Mouse (Mus musculus): ENCODE data around the gene Inhbc.

Gene Inhbc

DNA sequence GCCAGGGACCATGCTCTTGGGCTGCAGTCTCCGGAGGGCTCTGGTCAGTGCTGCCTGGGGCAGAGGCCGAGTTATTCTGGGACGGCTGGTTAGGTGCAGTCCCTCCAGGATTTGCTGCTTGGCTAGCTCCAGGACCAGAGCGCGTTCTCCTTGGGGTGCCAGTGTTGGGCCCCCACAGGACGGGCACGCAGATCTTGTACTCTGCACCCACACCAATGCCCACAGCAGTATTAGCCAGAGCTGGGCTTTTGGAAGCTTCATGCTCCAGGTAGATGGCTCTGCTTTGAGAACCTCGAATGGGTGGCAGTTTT lies 19.0 kb downstream of the Inhbc start:
- no peak for DNase-seq

DNA sequence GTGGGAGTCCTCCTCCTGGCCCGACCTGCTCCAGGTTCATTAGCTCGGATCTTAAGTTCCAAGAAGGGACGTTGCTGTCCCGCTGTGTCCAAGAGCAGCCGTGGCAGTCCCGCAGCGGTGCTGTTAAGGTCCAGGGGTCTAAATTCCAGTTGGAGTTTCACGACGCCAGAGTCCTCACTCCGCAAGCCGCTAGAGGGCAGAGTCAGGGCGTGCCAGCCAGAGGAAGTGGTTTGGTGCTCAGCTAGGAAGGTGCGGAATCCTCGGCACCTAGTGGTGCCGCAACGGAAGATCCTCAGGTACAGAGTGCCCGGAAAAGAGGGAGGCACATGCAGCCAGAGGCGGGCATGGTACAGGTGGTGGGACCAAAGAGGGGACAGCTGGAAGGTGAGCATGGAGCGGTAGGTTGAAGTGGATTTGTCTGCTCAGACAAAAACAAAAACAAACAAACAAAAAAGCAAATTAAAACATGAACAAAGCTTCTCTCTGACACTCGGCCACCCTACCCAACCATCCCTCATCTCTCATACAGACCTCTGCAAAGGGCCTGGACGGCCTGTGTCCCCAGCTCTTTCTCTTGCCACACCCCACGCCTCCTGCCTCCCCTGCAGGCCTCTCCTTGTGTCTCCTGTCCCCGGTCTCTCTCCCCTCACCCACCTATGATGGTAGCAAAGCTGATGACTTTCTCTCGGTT lies 19.5 kb downstream of the Inhbc start:
- DNase-seq, result peak; percentile 80

DNA sequence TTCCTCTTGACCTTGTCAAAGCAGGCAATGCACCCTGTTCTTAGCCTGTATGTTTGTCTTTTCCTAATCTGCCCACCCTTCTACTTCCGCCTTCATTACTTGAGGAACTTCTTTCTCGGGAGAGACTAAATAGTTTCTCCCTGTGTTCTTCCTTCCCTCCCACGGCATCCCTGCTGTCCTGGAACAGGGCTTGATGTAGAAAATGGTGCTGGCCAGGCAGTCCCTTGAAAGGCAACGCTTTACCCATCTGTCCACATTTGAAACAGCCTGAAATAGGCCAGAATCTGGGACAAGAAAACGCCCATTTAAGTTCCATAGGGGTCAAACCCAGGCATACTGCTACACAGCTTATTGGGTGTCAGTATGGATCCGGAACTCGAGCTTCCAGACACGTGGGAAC lies 20.4 kb downstream of the Inhbc start:
- DNase-seq, result no peak

DNA sequence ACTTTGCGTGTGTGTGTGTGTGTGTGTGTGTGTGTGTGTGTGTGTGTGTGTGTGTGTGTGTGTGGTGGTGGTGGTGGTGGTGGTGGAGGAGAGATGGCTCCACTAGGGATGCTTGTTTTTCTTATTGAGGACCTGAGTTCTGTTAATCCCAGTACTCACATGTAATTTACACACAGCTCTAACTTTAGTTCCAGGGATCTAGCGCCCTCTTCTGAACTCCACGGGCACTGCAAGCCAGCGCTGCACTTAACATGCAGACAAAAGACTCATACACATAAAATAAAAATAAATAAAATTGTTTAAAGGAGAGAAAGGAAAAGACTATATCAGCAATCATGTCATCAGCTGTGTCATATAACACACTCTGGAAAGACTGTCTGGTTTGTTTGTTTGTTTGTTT lies 21.3 kb downstream of the Inhbc start:
- DNase-seq, result no peak

DNA sequence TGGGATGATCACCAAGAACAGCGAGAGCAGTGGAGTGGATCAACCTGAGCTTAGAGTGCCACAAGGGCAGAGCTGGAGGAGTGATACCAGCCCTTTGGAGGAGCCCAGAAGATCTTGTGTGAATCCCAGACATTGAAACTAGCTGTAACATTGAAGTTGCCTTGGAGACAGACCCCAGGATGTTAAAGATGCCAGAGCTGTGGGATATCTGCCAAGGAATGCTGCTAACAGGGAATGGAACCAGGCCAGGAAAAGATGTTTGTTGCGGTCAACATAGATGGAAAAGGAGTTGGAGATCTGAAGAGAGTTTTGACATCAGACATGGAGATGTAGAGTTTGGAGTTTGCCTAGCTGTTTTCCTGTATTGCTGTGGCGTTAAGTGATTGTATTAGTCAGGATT lies 24.1 kb downstream of the Inhbc start:
- no peak for DNase-seq

DNA sequence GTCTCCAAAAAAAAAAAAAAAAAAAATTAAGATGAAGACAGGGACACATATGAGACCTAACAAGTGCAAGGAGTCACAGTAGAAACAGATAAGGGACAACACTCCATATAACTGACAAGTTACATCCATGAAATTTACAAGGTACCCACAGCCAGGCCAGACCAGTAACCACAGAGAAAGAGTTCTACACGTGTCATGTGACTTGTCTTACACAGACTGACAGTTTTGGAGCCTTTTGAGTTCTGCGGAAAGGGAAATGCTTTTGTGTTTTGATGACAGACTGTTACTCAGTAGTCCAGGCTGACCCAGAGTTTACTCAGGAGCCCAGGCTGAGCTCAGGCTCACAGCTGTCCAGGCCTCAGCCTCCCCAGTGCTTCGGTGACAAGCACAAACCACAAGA lies 27.2 kb downstream of the Inhbc start:
- DNase-seq, result no peak

DNA sequence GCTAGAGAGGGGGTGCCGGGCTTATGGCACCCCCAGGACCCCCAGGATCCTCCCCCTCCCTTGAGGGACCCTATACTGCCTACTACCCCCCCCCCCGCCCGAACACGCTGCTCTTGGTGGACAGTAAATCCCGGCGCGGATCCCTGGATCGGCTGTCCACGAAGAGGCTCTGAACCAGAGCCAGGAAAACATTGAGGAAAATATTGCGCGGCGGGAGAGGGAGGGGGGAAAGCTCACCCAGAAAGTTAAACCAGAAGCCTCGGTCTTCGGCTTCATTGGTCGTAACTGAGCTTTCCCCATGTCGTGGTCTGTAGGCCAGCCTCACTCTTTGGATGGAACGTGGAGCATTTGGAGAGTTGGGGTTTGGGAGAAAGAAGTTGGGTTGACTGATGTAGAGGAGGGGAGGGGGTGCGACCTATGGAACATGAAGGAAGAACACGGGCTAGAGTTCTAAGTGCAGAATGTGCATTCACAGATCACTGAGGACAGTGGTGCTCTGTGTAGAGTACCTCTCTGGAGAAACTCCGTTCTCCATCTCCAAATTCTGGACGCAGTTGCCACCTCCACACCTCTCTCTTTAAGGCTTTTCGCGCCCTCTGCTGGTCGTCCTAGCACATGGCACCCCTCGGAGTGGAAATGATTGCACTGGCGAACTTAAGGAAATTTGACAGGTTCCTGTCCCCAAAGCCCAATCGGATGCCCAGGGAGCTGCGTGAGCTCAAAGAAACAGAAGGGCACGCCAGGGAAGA lies 28.2 kb downstream of the Inhbc start, which contains the start of gene Gli1:
TSS of gene Gli1 (minus strand) at position 84 of the 749 bp plus-strand sequence.
- DNase-seq, result peak; percentile 94

DNA sequence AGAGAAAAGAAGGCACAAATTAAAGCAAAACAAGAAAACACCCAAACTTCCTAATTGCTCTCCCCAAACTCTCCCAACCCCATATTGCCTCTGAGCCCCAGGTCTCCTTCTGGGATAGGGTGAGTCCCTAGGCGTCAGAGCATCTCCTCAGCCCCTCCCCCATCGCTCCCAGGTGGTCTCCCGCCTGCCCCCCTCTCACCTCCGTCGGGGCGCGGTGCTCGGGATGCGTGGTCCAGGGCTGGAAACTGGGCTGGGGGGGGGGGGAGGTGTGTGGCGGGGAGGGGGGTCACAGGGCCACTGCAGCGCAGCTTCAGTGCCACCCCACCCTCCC lies 28.9 kb downstream of the Inhbc start:
- no peak for DNase-seq

DNA sequence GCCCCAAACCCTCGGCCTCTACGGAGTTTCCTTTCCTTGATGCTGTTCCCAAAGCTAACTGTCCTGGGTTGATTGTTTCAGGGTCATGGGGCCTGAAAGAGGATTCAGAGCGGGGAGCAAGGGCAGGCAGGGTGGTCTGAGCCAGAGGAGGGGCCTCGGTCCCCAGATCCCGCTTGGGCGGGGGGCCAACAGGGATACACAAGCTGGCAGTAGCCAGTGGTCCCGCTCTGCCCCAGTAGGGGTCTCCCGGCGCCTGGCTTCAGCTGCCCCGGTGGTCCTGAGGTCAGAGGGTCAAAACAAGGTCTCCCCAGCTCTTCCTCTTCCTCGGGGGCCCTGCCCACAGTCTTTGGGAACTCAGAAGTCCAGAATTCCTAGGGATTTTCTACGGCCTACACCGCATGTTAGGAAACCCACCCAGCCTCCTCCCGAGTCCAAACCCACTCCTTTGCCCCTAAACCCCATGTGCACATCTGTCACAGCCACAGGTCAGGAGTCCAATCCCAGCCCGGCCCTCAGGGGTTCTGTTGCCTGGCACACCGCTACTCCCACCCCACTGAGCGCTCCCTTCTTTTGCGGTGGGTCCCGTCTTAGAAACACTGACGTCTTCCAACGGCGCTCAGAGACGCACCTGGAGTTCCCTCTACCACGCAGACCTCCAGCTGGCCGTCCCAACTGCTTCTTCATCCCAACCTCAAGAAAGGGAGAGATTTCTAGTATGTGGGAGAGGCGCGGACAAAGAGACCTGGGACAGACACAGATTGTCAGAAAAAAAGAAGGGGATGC lies 29.5 kb downstream of the Inhbc start:
- peak; percentile 52 for DNase-seq

DNA sequence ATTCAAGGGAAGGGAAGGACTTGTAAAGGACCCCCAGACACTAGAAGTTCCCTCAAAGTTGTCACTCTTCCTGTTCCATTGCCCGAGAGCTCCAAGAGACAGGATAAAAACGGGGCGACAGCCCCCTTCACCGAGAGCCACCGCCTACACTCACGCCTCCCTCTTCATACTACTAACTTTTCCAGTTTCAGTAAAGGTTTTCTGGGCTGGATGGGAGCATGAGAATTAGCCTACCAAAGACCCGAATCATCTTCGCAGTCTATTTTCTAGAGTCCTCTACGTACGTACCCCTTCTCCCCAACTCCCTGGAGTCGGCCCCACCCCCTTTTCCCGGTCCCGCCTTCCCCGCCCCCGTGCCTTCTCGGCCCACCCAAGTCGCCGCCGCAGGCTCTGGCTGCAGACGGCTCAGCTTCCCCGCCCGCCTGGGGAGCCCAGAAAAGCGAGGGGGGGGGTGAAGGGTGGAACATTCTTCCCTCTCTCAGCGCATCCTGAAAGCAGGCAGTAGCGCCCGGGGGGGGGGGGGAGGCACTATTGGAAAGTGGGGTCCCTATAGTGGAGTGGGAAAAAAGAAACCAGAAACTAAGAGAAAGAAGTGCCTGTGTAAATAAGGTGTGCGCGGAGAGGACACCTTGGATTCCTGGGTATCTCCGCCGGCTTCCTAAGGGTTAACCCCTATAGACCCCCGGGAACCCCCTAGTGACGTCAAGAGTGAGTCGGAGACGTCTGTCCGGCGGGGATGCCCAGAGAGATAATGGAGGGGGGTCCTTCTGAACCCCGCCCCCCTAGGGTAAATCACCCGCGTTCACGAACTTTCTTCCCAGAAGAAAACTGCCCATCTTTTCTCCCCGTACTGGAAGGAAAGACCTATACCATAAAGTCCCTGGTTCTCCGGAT lies 30.3 kb downstream of the Inhbc start:
- peak; percentile 80 for DNase-seq

DNA sequence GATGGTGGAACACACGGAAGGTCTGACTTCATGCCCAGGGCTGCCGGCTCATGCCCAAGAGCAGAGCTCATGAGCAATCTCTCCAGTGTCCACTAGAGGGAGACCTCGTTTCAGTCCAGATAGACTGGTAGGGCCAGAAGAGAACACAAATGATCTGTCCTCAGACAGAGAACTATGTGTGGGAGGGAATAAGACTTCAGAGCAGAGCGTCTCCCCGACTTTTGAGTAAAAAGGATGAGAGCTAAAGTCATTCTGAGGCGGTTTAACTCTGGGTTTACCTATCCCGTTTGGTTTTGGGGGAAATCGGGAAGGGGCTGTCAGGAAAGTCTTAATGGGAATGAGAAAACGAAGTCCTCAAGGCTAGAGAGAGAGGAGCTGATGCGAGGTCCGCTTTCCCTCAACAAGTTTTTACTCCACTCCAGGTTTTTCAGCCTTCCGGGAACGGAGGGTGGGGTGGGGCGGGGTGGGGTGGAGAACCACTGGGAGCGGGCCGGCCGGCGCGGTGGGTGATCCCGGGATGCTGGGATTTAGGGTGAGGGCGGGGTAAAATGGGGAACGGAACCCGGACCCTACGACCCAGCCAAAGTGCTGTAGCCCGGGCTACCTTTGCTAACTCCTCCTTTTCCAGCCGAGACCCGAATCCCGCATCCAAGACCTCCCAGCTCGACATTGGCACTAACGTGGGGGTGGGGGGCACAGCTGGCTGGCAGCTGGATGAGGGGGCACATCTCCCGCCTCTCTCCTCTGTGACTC lies 31.1 kb downstream of the Inhbc start:
- peak; percentile 94 for DNase-seq

DNA sequence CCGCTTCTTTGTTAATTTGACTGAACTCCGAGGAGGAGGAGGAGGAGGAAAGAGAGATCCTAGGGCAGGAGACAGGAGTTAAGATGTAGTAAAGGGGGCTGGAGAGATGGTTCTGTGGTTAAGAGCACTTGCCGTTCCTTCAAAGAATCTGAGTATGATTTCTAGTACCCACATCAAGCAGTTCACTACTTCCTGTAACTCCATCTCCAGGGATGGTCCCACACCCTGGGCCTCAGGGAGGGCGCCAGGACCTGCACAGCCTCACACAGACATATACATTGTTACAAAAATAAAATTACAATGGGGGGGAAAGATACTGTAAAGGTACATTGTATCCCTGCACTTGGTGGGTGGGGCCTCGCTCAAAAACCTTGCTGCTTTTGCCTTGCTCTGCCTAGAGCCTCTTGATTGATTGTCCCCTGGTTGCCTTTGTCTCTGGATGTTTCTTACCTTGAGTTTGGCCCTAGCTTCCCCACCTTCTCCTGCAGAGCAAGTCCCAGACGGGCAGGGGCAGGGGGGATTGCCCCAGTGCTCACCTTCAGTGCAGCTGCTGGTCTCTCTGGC lies 32.6 kb downstream of the Inhbc start:
- DNase-seq, result no peak

DNA sequence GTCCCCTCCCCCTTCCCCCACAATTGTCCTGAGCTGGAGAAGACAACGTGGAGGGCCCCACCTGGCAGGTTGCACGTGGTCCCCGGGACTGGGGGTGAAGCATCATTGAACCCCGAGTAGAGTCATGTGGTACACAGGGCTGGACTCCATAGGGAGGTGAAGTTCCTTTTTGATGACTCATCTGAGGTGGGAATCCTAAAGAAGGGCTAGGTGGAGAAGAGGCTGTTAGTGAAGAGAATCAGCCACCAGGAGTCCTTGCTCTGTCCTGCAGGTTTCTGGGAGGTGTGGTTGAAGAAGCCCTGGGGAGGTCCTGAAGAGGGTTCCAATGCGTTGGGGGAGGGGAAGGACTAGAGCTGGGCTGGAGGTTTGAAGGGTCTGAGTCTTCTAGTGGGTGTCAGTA lies 33.3 kb downstream of the Inhbc start:
- DNase-seq, result no peak

DNA sequence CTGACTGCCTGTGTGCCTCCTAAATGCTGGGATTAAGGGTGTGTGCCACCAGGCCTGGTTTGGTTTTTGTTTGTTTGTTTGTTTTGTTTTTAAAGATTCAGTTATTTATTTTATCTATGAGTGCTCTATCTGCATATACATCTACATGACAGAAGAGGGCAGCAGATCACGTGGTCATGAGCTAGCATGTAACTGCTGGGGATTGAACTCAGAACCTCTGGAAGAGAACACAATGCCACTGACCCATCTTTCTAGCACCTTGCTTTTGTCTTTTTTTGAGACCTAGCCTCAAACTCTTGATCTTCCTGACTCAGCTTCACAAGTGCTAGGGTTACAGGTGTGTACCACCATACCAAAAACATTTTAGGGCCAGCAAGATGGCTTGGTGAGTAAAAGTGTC lies 35.0 kb downstream of the Inhbc start:
- DNase-seq, result no peak

DNA sequence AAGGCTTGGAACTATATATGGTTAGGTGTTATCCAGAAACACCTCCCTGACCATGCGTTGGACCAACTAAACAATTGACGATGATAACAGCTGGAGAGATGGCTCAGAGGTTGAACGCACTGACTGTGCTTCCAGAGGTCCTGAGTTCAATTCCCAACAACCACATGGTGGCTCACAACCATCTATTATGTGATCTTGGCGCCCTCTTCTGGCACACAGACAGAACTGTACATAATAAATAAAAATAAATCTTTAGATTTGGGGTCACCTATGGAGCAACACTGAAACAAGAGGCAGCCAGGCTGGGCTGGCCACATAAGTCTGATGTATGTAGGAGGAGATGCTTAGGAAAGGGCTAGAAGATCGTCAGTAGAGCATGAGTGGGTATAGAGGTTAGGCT lies 37.1 kb downstream of the Inhbc start:
- DNase-seq, result no peak

DNA sequence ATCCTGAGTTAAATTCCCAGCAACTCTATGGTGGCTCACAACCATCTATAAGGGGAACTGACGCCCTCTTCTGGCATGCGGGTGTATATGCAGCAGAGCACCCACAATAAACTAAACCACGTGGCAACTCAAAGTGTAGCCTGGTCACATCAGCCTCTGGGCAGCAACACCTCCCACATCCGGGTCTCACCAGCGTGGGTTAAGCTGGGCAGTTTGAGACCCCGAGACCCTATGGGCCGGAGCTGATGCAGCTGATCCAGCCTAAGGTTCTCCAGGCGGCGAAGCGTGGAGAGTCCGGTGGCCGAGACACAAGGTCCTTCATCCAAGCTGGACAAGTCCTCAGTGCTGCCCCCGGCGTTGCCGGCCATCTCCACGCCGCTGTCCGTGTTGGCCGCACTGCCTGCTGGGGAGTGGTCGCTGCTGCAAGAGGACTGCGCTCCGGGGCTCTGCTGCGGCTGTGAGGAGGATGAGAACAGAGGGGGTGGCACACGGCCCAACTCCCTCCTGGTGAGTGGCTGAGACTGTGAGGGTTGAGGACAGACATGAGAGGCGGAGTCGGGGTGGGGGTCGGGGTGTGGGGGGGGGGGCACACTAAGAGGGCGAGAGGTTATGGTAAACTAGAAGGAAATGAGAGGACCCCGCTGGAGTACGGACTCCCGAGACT lies 37.9 kb downstream of the Inhbc start:
- no peak for DNase-seq

DNA sequence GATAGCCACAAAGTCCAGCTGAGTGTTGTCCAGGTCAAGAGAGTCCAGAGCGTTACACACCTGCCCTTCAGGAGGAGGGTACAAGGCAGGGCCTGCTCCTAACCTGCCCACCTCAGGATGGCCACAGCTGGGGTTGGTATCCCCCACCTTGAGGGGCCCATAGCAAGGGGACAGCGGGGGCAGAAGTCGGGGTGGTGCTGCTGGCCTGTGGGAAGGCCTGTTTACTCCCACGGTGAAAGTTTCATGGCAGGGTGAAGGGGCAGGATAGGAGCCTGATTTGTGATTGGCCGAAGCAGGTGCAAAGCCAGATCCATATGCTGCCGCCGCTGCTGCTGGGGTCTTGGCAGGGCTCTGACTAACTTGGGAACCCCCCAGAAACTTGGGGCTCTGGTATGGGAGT lies 40.0 kb downstream of the Inhbc start:
- no peak for DNase-seq

DNA sequence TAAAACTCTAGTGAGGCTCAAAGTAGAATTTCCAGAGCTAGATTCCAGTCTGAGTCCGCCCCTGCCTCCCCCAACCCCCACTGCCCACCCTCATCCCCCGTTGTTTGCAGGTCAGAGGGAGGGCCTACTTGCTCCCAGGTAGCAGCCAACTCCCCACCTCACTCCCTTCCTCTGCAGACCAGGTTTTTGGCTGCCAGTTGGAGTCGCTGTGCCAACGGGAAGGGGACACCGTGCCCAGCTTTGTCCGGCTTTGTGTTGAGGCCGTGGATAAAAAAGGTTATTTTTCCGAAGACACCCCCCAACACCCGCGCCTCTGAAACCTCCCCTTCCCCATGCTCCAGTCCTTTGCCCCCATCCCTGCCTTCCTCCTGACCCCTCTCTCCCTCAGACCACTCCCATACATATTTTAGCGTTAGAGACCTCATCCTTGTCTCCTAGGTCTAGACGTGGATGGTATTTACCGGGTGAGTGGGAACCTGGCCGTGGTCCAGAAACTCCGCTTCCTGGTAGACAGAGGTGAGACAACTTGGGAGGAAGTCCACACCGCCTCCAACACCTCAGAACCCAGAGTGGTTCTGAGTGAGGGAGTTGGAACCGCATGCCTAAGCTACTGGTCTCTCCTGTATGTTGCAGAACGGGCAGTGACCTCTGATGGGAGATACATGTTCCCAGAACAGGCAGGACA lies 42.6 kb downstream of the Inhbc start:
- DNase-seq, result no peak

DNA sequence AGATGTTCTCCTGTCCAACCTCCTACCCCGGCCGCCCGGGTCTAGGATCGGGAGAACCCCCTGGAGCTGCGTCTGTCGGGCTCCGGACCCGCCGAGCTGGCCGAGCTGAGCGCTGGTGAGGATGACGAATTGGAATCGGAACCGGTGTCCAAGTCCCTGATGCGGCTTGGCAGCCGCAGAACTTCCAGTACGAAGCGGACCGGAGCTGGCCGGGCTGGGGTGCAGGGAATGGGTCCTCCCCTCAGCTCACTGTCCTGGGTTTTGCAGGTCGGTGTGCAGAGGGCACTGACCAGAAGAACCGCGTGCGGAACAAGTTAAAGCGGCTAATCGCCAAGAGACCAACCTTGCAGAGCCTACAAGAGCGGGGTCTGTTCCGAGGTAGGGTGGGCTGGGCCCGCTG lies 43.4 kb downstream of the Inhbc start:
- DNase-seq, result peak; percentile 45

DNA sequence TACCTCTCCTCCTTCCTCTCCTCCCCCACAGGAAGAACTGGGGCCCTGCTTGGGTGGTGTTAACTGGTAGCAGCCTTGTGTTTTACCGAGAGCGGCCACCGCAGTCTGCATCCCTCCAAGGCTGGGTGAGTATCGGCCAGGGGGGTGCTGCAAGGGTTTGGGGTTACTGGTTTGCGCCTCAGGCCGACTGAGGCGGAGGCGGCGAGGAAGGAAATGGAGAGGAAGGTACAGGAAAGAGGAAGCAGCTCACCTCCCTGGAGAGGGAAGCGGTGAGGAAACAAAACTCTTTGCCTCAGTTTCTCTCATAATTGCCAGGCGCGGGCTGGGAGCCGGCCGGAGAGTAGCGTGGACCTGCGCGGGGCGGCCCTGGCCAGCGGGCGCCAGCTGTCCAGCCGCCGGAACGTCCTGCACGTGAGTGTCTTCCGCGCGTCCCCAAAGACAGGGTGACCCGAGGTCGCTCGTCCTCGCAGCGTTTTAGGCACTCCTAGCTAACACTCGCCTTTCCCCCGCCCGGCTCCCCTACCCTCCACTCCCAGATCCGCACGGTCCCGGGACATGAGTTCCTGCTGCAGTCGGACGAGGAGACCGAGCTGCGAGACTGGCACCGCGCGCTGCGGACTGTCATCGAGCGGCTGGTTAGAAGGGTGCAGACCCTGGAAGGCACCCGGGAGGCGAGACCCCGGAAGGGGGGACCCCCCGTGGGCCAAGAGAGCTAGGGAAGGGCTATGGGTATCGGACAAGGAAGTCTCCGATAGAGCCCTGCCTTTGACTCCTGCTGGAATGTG lies 44.0 kb downstream of the Inhbc start:
- DNase-seq, result peak; percentile 45
